Mouse (Mus musculus) hindbrain, embryonic 16.5 days (tissue): ENCODE measurements around the gene Yju2. TPM values are rescaled to one million over a fixed set of nuclear protein-coding genes. Genes with fewer than 3 reads are reported as not detected.

Source experiments
- ATAC-seq: fragments of 200-750 bp; cut with Nextera tagmentation; 2 replicates; pipeline ENCODE4 v1.8.0; 2017; ENCODE audit warnings: moderate TSS enrichment, moderate library complexity
- H3K27ac ChIP-seq: fragments of 300-500 bp; sonication (generic); 2 replicates; pipeline ENCODE4 v1.5.1; 2014; ENCODE audit warnings: low read depth, mild to moderate bottlenecking, control low read depth, low read length, moderate library complexity
- H3K27me3 ChIP-seq: fragments of 300-500 bp; sonication (generic); replicated peaks from 2 replicates; pipeline ENCODE4 v1.6.1; 2014; ENCODE audit warnings: low read length; ENCODE audit not compliant: control insufficient read depth, insufficient read depth
- H3K36me3 ChIP-seq: fragments of 300-500 bp; sonication (generic); 2 replicates; pipeline ENCODE4 v1.6.1; 2014; ENCODE audit warnings: mild to moderate bottlenecking, low read length, moderate library complexity, mixed read lengths; ENCODE audit not compliant: control insufficient read depth, insufficient read depth
- H3K4me1 ChIP-seq: fragments of 300-500 bp; sonication (generic); 2 replicates; pipeline ENCODE4 v1.6.1; 2014; ENCODE audit warnings: low read depth, low read length; ENCODE audit not compliant: control insufficient read depth, insufficient read depth
- H3K4me2 ChIP-seq: fragments of 300-500 bp; sonication (generic); 2 replicates; pipeline ENCODE4 v1.6.1; 2014; ENCODE audit warnings: mild to moderate bottlenecking, low read length, control low read depth, moderate library complexity
- H3K4me3 ChIP-seq: fragments of 300-500 bp; sonication (generic); 2 replicates; pipeline ENCODE4 v1.5.1; 2014; ENCODE audit warnings: mild to moderate bottlenecking, low read length, control low read depth, moderate library complexity
- H3K9ac ChIP-seq: fragments of 300-500 bp; sonication (generic); 2 replicates; pipeline ENCODE4 v1.6.1; 2014; ENCODE audit warnings: low read depth, mild to moderate bottlenecking, control low read depth, low read length, moderate library complexity
- H3K9me3 ChIP-seq: fragments of 300-500 bp; sonication (generic); 2 replicates; pipeline ENCODE4 v1.6.1; 2014; ENCODE audit warnings: mild to moderate bottlenecking, low read length, moderate library complexity; ENCODE audit not compliant: control insufficient read depth
- WGBS: fragments of 180-500 bp; shearing (Covaris S2); extraction: QIAGEN DNeasy Blood & Tissue Kit; methylation state at CpG from one replicate; pipeline ENCODE4 v1.1.7; 2014; 5-methylcytosine and 5-hydroxymethylcytosine counted together
- polyA plus RNA-seq: library from polyadenylated mRNA; unstranded; fragments of >200 nt; fragmentation: Nextera tagmentation; extraction: Ambion mirVana; gene quantifications from 2 replicates; pipeline ENCODE4 v1.2.1, GENCODE M21; 2015

Yju2 gene
- polyA plus RNA-seq, 1 experiment from 2014 or later: 20.5 TPM

GRCm38 (mm10) chr17:55996007-55996406 lies 37.1 kb downstream of the Yju2 start:
- H3K9me3 ChIP-seq: no peaks in the 10 kb centered on the region
- WGBS: 69% methylated on average over 15 of the region's 15 CpGs
- ATAC-seq: no peak
- H3K4me2 ChIP-seq: no peak overlapping the region
- no peak overlapping the region for H3K27ac ChIP-seq
- no peak overlapping the region for H3K9ac ChIP-seq
- H3K4me1 ChIP-seq: no peaks in the 10 kb centered on the region; the same call in 1 of the 2 replicates
- H3K4me3 ChIP-seq: no peak overlapping the region
- peaks cover 27% of the 10 kb centered on the region for H3K36me3 ChIP-seq
- H3K27me3 ChIP-seq: peaks cover 9% of the 10 kb centered on the region

- WGBS: 7% methylated on average over 30 of the region's 30 CpGs
- Histone ChIP-seq H3K4me3 (no peak overlapping the region), H3K27ac (no peak overlapping the region), H3K36me3 (peaks cover 16% of the 10 kb centered on the region), H3K4me1 (no peaks in the 10 kb centered on the region; the same call in 1 of the 2 replicates), H3K27me3 (peaks cover 9% of the 10 kb centered on the region), H3K9ac (no peak overlapping the region), H3K9me3 (no peaks in the 10 kb centered on the region), H3K4me2 (no peak overlapping the region; the same call in 1 of the 2 replicates)
- ATAC-seq: peak; percentile 8; the same call in 1 of the 2 replicates
Observed at GRCm38 (mm10) chr17:55999794-56000499, 41.0 kb downstream of the Yju2 start.

- H3K4me1 ChIP-seq: peaks cover 5% of the 10 kb centered on the region
- ATAC-seq: no peak
- H3K9ac ChIP-seq: no peak overlapping the region
- WGBS: 76% methylated on average over 3 of the region's 3 CpGs
- no peaks in the 10 kb centered on the region for H3K9me3 ChIP-seq
- no peaks in the 10 kb centered on the region for H3K36me3 ChIP-seq
- no peak overlapping the region for H3K4me3 ChIP-seq
- no peak overlapping the region for H3K4me2 ChIP-seq
- H3K27me3 ChIP-seq: peaks cover 9% of the 10 kb centered on the region
- no peak overlapping the region for H3K27ac ChIP-seq
Observed at GRCm38 (mm10) chr17:56003000-56003399, 44.1 kb downstream of the Yju2 start.

GRCm38 (mm10) chr17:56005415-56006061 lies 46.6 kb downstream of the Yju2 start, which contains the start of the genes Stap2 and Mpnd:
Stap2 (minus strand) TSS chr17:56005584.
Mpnd (plus strand) TSS chr17:56005711.
- no peaks in the 10 kb centered on the region for H3K9me3 ChIP-seq
- H3K4me1 ChIP-seq: peaks cover 13% of the 10 kb centered on the region
- no peak within 1 kb of the TSS for H3K27ac ChIP-seq
- H3K4me3 ChIP-seq: peak within 1 kb of the TSS; percentile 8; the same call in 1 of the 2 replicates
- no peaks in the 10 kb centered on the region for H3K36me3 ChIP-seq
- WGBS: 50% methylated on average over 13 of the region's 13 CpGs
- H3K9ac ChIP-seq: no peak within 1 kb of the TSS; the same call in 1 of the 2 replicates
- H3K4me2 ChIP-seq: no peak within 1 kb of the TSS
- no peak for ATAC-seq
- peaks cover 1% of the 10 kb centered on the region for H3K27me3 ChIP-seq

GRCm38 (mm10) chr17:56006956-56007355 lies 48.1 kb downstream of the Yju2 start:
- WGBS: 49% methylated on average over 10 of the region's 10 CpGs
- Histone ChIP-seq H3K36me3 (peaks cover 6% of the 10 kb centered on the region), H3K27me3 (no peaks in the 10 kb centered on the region), H3K27ac (no peak overlapping the region; the same call in 1 of the 2 replicates), H3K4me3 (no peak overlapping the region), H3K9ac (no peak overlapping the region), H3K4me2 (no peak overlapping the region), H3K4me1 (peaks cover 25% of the 10 kb centered on the region), H3K9me3 (no peaks in the 10 kb centered on the region)
- ATAC-seq: no peak

- peak overlapping the region; percentile 47; the same call in 1 of the 2 replicates for H3K9ac ChIP-seq
- no peaks in the 10 kb centered on the region for H3K9me3 ChIP-seq
- H3K27me3 ChIP-seq: no peaks in the 10 kb centered on the region
- peak; percentile 32; the same call in 1 of the 2 replicates for ATAC-seq
- H3K4me2 ChIP-seq: peak overlapping the region; percentile 100
- H3K4me3 ChIP-seq: peak overlapping the region; percentile 94
- WGBS: 35% methylated on average over 13 of the region's 14 CpGs
- H3K36me3 ChIP-seq: peaks cover 12% of the 10 kb centered on the region
- H3K4me1 ChIP-seq: peaks cover 25% of the 10 kb centered on the region
- peak overlapping the region; percentile 98 for H3K27ac ChIP-seq
Observed at GRCm38 (mm10) chr17:56007444-56008355, 48.8 kb downstream of the Yju2 start.

- WGBS: under 1% methylated on average over 21 of the region's 21 CpGs
- H3K4me2 ChIP-seq: peak overlapping the region; percentile 100
- H3K9me3 ChIP-seq: no peaks in the 10 kb centered on the region
- peak; percentile 94 for ATAC-seq
- peaks cover 18% of the 10 kb centered on the region for H3K36me3 ChIP-seq
- H3K4me3 ChIP-seq: peak overlapping the region; percentile 94
- H3K9ac ChIP-seq: peak overlapping the region; percentile 94
- peaks cover 25% of the 10 kb centered on the region for H3K4me1 ChIP-seq
- peak overlapping the region; percentile 98 for H3K27ac ChIP-seq
- no peaks in the 10 kb centered on the region for H3K27me3 ChIP-seq
Observed at GRCm38 (mm10) chr17:56008356-56009087, 49.6 kb downstream of the Yju2 start.
